Mouse (Mus musculus): Measurements from ENCODE around the gene Rptor.

- no peak for TF ChIP-seq POLR2A (IDR thresholded peaks at IDR 0.05; ENCODE audit: control insufficient read depth in 1 of 2, insufficient read depth in 1 of 2, low read depth in 1 of 2, low read length in 2 of 2, poor library complexity in 1 of 2)
- no peak for TF ChIP-seq POLR2AphosphoS2 (IDR thresholded peaks at IDR 0.05; ENCODE audit: low read length)
- TF ChIP-seq MYC (IDR thresholded peaks at IDR 0.05; ENCODE audit: low read depth, low read length) = no peak
- TF ChIP-seq SIN3A (IDR thresholded peaks at IDR 0.05; ENCODE audit: low read length) = no peak
- no peak for TF ChIP-seq CTCF (IDR thresholded peaks at IDR 0.05 in 2 of 3, conservative IDR thresholded peaks at IDR 0.05 in 1 of 3; ENCODE audit: control insufficient read depth in 1 of 3, insufficient read depth in 1 of 3, low read depth in 2 of 3, low read length in 3 of 3, poor library complexity in 1 of 3, severe bottlenecking in 1 of 3)
- TF ChIP-seq HCFC1 (IDR thresholded peaks at IDR 0.05; ENCODE audit: low read depth, low read length) = no peak
- no peak for TF ChIP-seq NELFE (IDR thresholded peaks at IDR 0.05; ENCODE audit: low read depth, low read length)
- no peak for TF ChIP-seq MAX (IDR thresholded peaks at IDR 0.05; ENCODE audit: low read length)
Observed at GRCm38 (mm10) chr11:119871141-119871540, 268.4 kb downstream of the Rptor start.

All from MEL (cell line).